Mouse (Mus musculus) frontal cortex, adult 2 months (tissue): ENCODE results near the gene Baz1b. TPM values are rescaled to one million over a fixed set of nuclear protein-coding genes. Genes with fewer than 3 reads are reported as not detected.

Source experiments
- DNase-seq, 2 experiments: peaks; one replicate each; pipeline ENCODE4 v3.0.0; 2022; ENCODE audit warnings: low spot score in 1 of 2; ENCODE audit errors: extremely low spot score in 1 of 2
- polyA plus RNA-seq: library from polyadenylated mRNA; depleted of rRNA; stranded (reverse); fragments of >200 nt; gene quantifications from 2 replicates; pipeline ENCODE4 v1.2.3, GENCODE M21; 2012

The Baz1b gene
- polyA plus RNA-seq, 1 experiment, result 64.8 TPM

GRCm38 (mm10) chr5:135230186-135230585 is 43.1 kb downstream of the Baz1b start:
- no peak for DNase-seq

GRCm38 (mm10) chr5:135233166-135233920 is 46.3 kb downstream of the Baz1b start:
- no peak for DNase-seq

- DNase-seq, result peak in 1 of 2 experiments; percentile 84
These were observed 49.5 kb downstream of the Baz1b start for GRCm38 (mm10) chr5:135236571-135236970.

DNA sequence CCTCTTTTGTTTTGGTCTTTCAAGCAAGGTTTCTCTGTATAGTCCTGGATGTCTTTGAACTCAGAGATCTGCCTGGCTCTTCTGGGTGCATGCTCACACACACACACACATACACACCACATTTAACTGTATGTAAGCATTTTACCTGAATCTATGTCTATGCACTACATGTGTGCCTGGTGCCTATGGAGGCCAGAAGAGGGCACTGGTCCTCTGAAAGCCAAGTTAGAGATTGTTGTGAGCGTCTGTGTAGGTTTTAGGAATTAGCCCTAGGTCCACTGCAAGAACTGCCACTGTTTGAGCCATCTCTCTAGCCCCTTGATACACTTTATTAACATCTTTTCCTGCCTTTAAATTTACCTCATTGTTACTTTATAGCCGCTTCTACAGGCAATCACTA is 51.8 kb downstream of the Baz1b start:
- no peak for DNase-seq

DNA sequence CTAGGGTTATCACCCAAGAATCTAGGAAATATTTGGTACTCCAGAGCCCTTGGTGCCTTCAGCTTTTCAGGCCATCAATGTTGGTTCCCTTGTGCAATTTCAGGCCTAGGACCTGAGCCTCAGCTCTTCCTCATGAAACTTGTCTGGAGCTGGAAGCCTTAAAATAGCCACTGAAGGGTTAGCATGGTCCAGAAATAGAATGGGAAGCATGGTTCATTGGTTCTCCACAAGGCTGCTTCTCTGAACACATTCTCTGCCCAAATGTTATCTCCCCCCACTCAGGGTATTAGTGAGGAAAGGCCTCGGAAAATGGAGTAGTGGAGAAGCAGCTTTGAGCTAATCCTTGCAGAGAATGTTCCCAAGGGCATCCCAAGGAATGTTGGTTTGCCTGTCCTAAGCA is 54.4 kb downstream of the Baz1b start:
- DNase-seq, result no peak

DNA sequence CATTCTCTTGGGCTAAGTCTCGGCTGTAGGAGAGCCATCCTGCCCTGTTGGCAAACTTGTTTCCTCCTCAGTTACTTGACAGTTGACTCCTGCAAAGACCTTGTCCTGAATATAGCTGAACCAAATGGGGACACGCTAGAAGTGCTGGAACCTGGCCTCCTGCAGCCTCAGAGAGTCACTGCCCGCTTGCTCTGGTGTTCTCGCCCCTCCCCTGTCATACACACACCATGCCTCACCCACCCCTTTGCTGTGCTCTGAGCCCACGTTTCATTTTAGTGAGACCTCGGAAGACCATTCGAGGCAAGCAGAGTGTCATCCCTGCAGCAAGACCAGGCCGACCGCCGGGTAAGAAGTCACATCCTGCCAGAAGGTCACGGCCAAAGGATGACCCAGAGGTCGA is 55.1 kb downstream of the Baz1b start:
- no peak for DNase-seq

DNA sequence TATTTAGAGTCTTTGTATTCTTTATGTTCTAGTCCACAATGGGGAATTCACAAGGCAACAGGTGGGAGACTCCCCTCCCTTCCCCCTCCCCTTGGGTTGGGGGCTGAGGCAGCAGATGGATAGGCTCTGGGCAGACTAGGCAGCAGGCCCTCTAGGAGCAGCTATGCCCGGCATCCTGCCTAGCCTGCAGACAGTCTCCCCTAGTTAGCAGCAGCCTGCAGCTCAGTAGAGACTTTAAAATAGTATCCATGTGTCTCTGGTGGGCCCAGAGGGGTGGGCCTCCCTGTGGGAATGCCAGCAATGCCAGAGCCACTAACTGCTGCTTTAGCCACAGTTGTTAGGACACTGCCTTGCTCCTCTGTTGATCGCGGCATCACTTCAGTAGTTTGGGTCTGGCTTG is 55.5 kb downstream of the Baz1b start:
- DNase-seq, result no peak

GRCm38 (mm10) chr5:135243166-135243565 is 56.1 kb downstream of the Baz1b start:
- no peak for DNase-seq

DNA sequence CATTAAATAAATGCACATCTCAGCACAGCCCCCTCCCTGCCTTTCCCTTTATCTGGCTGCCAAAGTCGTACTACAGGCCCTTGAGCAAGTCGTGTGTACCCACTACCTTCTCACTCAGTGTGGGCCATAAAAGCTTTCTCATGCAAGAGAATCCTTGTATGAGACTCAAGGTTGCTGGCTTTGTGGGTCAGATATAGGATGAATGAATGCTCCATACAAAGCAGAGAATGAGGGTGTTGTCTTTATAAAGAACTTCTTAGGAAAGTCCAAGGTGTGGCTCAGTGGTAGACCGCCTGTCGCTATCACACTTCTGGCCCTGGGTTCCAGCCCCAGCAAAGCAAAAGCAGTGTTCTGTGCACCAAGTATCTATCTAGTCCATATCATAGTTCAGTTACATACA is 59.5 kb downstream of the Baz1b start:
- no peak for DNase-seq

- DNase-seq, result no peak
These were observed 60.3 kb downstream of the Baz1b start for GRCm38 (mm10) chr5:135247337-135247736.

- no peak for DNase-seq
These were observed 62.1 kb downstream of the Baz1b start for GRCm38 (mm10) chr5:135248956-135249676.

DNA sequence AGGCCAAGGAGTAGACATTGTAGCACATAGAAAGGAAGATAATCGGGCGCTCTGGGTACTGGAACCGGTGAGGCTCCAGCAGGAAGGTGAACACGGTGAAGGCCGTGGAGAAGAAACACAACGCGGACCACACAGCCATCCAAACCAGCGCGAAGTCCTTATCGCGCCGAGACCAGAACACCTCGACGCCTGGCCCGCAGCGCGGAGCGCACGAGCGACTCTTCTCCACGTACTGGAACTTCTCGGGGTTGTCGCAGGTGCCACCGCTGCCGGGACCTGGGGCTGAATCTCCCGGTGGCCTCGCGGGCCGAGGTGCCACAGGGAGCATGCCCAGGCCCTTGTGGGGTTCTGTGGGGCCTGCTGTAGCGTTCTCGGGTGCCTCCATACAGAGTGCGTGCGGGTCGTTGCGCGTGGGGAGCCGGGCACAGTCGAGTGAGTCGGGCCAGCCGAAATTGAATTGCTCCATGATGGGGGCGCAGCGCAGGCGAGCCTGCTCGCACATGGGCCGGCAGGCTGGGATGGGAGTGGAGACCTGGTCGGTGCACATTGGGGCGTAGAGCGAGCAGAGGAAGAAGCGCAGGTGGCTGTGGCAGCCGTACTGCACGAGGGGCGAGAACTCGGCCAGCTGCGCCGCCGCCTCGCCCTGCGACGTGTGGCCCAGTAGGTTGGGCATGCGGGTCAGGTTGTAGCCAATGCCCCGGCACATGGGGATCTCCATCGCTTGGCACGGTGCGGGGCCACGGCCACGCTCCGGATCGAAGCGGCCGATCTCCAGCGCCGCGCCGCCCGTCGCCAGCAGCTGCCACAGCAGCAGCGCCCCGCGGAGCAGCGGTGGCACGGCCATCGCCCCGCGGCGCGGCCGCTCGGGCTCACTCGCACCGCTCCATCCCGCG is 63.4 kb downstream of the Baz1b start:
- no peak for DNase-seq

- peak; percentile 28 to 86 for DNase-seq
These were observed 64.0 kb downstream of the Baz1b start, which contains the start of gene Fzd9 for GRCm38 (mm10) chr5:135251079-135251454. Gene Fzd9 (minus strand): TSS chr5:135251230.

- no peak for DNase-seq
These were observed 66.8 kb downstream of the Baz1b start for GRCm38 (mm10) chr5:135253741-135254401.

DNA sequence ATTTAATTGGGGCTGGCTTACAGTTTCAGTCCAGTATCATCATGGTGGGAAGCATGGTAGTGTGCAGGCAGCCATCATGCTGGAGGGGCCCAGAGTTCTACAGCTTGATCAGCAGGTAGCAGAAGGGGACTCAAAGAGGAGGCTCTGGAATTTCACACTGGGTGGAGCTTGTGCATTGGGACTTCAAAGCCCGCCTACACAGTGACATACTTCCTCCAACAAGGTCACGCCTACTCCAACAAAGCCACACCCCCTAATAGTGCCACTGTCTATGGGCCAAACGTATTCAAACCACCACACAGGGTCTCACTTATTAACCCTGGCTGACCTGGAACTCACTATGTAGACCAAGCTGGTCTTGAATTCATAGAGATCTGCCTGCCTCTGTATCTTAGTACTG is 69.1 kb downstream of the Baz1b start:
- no peak for DNase-seq

DNA sequence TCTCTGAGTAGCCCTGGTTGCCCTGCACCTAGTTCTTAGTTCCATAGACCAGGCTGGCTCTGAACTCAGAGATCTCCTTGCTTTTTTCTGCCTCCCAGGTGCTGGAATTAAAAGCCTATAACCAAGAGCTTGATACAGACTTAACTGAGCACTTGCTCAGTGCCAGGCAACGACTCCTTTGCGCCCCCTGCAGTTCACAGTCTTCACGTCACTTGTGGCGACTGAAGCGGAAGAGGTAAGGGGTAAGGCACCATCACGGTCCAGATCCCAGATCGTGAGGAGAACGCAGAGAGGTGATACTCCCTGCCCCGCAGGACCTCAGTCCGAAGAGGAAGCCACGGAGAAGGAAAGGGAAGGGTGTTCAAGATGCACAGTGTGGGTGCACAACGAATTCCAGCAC is 70.5 kb downstream of the Baz1b start:
- no peak for DNase-seq

- DNase-seq, result peak in 1 of 2 experiments; percentile 23
These were observed 71.5 kb downstream of the Baz1b start for GRCm38 (mm10) chr5:135258280-135259150.

DNA sequence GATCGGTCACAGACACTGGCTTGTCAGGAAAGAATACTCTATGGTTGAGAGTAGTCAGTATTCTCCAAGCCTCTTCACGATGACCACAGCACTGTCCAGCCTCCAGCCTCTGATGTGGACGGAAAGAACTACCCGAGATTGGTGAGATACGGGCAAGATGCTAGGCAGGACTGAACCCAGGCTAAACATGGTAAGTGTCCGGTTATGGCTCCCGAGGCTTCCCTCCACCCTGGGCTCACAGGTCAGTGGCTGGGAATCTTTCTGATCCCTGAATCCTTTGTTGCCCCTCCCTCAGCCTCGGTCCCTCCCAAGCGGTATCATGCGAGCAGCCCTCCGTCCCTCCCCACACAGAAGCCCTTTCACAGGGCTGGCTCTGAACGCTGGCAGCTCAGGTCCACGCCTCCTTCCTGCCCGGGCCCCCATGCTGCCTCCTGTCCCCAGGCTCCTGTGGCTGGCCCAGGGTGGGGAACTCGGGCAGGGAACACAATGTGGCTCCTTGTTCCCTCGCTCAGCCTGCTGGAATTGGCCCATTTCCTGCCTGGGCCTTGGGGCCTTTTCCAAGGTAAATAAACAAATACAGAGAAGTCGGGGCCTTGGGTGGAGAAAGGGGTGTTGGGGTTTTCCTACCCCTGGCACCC is 76.9 kb downstream of the Baz1b start:
- peak; percentile 39 to 60 for DNase-seq

GRCm38 (mm10) chr5:135264548-135264947 is 77.5 kb downstream of the Baz1b start:
- DNase-seq, result no peak
